Mouse (Mus musculus) lung, adult 2 months (tissue): ENCODE measurements around the gene Gpa33. TPM values are rescaled to one million over a fixed set of nuclear protein-coding genes. Genes with fewer than 3 reads are reported as not detected.
A peak's percentile ranks its signal among the peaks of the same experiment; 100 is the strongest.

Experiments used
- DNase-seq: peaks from one replicate; pipeline ENCODE4 v3.0.0; 2022
- H3K4me1 ChIP-seq: fragments of 200-500 bp; 2 replicates; pipeline ENCODE4 v1.6.1; 2011; ENCODE audit warnings: low read length; ENCODE audit not compliant: control insufficient read depth, insufficient read depth
- H3K4me3 ChIP-seq: fragments of 200-500 bp; replicated peaks from 2 replicates; pipeline ENCODE3; 2011; ENCODE audit warnings: low read depth, mild to moderate bottlenecking, control low read depth, low read length; ENCODE audit errors: extremely low read depth
- CTCF ChIP-seq: fragments of 200-500 bp; IDR thresholded peaks from 2 replicates; pipeline ENCODE4 v1.5.1; 2011; ENCODE audit warnings: mild to moderate bottlenecking, low read length, control low read depth; ENCODE audit not compliant: insufficient read depth
- POLR2A ChIP-seq: fragments of 200-500 bp; IDR thresholded peaks from 2 replicates; pipeline ENCODE4 v1.6.1; 2011; ENCODE audit warnings: low read depth, mild to moderate bottlenecking, control low read depth, low read length, borderline replicate concordance; ENCODE audit errors: extremely low read depth
- WGBS: fragments of 180-500 bp; shearing (Covaris S2); methylation state at CpG from one replicate; pipeline ENCODE4 v1.1.7; 2018; 5-methylcytosine and 5-hydroxymethylcytosine counted together
- polyA plus RNA-seq: library from polyadenylated mRNA; depleted of rRNA; stranded (reverse); fragments of >200 nt; gene quantifications from 2 replicates; pipeline ENCODE4 v1.2.3, GENCODE M21; 2012; rRNA removed

Gene Gpa33
- polyA plus RNA-seq, 1 experiment, result 0.04 TPM

DNA sequence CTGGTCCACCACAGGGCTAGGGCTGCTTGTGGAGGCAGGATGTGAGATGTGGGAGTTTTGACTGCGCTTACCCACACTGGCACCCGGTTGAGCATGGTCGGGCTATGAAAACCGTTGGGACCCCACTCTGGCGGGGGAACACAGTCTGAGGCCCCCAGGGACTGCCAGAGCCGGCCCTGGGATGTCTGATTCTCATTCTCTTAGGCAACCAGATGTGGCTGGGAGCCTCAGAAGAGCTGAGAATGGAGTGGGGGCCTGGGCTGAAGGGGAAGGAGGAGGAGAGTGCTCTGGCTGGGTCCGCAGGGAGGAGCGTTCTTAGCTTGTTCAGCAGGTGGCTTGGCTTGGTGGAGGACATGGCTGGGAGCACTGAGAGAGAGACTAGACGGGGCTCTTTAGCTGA lies 43.6 kb downstream of the Gpa33 start:
- no peaks in the 10 kb centered on the region for H3K4me1 ChIP-seq
- no peak for DNase-seq
- TF ChIP-seq POLR2A (no peak), CTCF (no peak)
- no peak overlapping the region for H3K4me3 ChIP-seq
- WGBS, result 84% methylated on average over 9 of the region's 9 CpGs

DNA sequence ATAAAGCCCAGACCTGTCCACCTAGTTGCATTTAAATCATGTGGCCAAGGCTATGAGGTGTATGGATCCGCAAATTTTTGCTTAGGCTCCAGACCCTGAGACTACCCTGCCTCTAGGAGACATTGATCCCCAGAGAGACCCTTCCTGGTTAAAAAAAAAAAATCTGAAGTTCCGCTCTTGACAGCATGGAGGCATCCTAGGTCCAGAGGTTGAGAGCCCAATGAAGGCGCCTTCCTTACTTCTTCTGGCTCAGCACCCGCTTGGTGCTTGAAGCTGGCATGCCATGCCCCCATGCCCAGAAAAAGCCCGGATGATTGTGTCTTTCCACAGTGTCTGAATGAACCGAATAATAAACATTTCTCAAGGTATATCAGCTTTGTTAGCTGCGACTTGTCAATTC lies 51.5 kb downstream of the Gpa33 start:
- 91% methylated on average over 7 of the region's 7 CpGs for WGBS
- no peak for DNase-seq
- Histone ChIP-seq H3K4me1 (no peaks in the 10 kb centered on the region), H3K4me3 (no peak overlapping the region)
- no peak for TF ChIP-seq CTCF
- TF ChIP-seq POLR2A, result no peak

DNA sequence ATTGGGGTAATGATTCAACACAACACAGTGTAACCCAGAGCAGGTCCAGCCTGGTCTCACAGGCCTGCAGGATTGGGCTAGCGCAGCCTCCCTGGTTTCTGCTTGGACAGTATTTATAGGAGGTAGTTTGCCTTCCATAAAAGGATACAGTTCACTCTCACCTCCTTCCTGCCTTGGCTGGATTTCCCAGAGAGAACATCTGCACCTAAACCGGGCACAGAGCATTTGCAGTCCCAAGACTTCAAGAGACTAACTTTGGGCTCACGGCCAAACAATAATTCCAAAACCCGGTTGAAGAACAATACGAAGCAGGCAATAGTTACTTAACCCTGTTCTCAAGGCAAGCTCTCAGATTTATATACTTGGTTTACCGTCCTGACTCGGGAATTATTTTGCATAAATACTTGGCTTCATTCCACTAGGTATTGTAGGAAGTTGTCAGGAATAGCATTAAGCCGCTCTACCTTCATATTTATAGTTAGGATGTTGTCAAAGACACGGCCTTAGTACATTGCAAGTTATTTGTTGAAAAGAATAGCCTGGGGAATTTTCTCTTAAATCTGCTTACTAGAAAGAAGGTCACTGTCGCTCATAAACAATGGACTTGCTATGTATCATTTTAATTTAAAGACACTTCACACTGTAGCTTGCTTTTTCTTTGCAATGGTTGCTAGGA lies 53.1 kb downstream of the Gpa33 start:
- 42% methylated on average over 10 of the region's 10 CpGs for WGBS
- no peaks in the 10 kb centered on the region for H3K4me1 ChIP-seq
- no peak for DNase-seq
- TF ChIP-seq CTCF (no peak), POLR2A (no peak)
- no peak overlapping the region for H3K4me3 ChIP-seq

DNA sequence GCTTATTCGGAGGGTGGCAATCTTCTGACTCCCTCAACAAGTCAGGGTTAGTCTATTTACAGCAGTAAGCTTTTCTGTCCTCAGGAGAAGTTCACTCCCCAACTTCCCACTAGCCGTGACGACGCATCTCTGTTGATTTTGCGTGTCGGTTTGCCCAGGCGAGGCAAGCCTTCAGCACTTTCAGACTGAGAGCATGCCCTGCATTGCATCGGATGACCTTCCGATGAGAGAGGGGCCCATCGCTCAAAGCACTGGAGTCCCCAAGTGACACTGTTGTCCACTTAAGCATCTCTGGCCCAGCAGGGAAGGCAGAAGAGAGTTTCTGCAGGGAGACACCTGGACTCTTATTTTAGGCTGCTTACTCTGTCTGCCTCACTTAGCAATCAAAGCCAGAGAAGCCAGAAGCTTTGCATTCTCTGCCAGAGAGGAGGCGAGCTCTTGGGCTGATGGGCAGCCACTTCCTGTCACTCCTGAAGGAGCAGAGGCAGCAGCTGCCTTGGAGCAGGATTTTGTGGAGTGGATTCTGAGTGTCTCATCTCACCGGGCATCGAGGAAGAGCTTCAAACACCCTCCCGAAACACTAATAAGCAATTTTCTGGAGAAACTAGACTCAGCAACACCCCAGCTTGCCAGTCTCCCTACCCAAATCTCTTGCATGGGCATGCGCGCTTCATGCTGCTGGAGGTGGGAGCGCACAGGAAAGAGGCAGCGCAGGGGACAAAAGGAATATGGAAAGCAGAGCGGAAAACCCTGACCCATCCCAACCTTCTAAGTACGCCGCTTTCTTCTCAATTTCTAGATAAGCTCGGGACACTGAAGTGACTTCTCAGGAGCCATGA lies 54.6 kb downstream of the Gpa33 start:
- TF ChIP-seq POLR2A (no peak), CTCF (no peak)
- no peaks in the 10 kb centered on the region for H3K4me1 ChIP-seq
- DNase-seq, result no peak
- WGBS, result 64% methylated on average over 22 of the region's 22 CpGs
- no peak overlapping the region for H3K4me3 ChIP-seq

DNA sequence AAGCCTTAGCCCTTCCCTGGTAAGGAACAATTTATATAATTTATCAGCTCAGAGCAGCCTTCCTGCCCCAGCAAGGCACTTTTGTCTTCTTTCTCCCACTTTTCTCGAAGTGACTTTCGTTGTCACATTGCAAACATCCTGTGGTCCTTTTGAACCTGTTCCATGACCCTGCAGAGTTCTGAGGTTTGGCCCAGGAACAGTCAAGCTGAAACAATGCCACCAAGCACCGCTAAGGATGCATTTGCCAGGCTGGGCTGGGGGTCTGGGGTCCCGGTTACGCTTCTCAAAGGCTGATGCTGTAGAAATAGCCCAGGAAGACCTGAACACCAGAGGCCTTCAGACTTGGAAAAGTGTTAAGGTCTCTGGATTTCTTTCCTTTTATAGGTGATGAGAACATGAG lies 55.3 kb downstream of the Gpa33 start:
- H3K4me1 ChIP-seq, result no peaks in the 10 kb centered on the region
- H3K4me3 ChIP-seq, result no peak overlapping the region
- no peak for TF ChIP-seq CTCF
- 68% methylated on average over 5 of the region's 5 CpGs for WGBS
- no peak for DNase-seq

DNA sequence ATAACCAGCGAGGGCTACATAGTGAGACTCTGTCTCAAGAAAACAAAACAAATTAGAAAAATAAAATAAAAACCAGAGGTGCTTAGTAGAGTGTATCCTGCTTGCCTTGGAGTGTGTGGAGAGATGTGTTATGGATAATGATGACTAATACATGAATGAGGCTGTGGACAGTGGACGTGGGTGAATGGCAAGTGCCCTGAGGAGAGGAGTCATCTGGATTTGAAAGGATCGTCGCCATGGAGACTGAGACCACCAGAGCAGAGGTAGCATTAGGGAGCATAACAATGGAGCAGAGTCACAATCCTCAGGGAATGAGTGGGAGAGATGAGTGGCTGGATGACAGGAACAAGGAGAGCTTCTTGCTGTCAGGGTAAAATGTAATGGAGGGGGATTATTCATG lies 59.8 kb downstream of the Gpa33 start:
- WGBS, result 84% methylated on average over 4 of the region's 4 CpGs
- TF ChIP-seq POLR2A (no peak), CTCF (no peak)
- Histone ChIP-seq H3K4me1 (no peaks in the 10 kb centered on the region), H3K4me3 (no peak overlapping the region)
- DNase-seq, result no peak

DNA sequence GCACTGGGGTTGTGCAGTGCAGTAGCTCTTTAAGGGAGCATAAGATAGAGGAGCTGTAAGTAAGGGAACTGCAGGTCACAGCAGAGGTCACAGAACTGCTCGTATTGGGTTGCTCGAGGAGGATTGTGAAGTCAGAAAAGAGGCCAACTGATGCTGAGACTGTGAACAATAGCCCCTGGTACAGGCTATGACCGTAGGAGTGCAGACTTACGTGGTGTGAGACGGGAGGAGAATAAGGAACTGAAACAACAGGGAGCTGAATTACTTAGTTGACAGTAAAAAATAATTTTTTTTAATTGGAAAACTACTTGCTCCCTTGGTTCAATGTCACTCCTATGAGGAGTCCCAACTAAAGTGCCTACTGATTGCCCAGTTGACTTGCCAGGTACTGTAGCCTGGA lies 74.1 kb downstream of the Gpa33 start:
- H3K4me3 ChIP-seq, result no peak overlapping the region
- no peaks in the 10 kb centered on the region for H3K4me1 ChIP-seq
- 50% methylated on average over 5 of the region's 5 CpGs for WGBS
- DNase-seq, result no peak
- TF ChIP-seq CTCF, result no peak
- TF ChIP-seq POLR2A, result no peak

DNA sequence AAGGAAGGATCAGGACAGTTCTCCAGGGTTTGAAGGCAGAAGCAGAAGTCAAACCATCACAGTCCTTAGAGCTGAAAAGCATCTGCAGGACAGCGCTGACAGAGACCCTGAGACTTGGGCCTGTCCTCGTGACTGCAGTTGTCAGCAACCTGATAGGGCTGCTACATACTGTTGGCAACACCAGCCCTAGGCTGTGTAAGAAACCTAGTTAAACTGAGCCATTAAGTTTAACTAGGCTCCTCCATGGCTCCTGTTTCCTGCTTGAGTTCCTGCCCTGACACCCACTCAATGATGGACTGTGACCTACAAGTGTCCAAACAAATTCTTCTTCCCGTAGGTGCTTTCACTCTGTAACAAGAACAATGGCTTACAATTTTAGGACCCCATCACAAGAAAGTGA lies 75.1 kb downstream of the Gpa33 start:
- Histone ChIP-seq H3K4me1 (no peaks in the 10 kb centered on the region), H3K4me3 (no peak overlapping the region)
- TF ChIP-seq POLR2A (no peak), CTCF (no peak)
- no peak for DNase-seq
- WGBS, result 60% methylated on average over 3 of the region's 3 CpGs

DNA sequence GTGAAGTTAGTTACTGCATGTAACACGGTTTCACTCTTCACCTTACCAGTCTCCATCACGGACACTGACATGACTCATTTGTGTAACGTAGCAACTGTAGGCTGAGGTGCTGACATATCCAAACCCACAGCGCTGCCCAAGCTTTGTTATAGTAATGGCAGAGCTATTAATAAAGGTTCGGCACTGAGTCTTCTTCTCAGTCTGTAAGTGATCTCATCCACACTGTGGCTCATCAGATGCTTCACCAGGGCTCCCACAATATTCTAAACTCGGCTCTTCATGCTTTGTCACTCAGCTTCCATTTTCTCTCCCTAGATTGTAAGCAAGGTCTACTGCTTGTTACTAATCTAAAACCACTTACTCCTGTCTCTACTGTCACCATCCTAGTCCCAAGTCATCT lies 79.3 kb downstream of the Gpa33 start:
- TF ChIP-seq POLR2A, result no peak
- no peak for TF ChIP-seq CTCF
- DNase-seq, result no peak
- 72% methylated on average over 6 of the region's 6 CpGs for whole genome bisulfite sequencing

DNA sequence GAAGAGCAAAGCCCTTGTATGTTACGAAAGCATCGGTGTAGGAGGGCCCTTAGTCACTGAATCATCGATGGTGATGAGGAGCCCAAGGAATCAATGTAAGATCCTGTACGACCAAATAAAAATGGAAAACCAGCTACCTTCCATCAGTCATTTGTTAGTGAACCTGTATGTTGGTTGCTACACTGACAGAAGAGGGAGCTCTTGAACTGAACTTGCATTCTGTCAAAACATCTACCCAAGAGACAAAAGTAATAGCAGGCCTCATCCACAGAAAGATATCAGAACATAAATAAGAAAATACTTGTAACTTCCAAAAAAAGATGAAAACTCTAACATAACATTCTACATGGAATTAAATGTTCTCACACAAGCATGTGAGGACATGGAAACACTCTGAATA lies 84.1 kb downstream of the Gpa33 start:
- no peaks in the 10 kb centered on the region for H3K4me1 ChIP-seq
- TF ChIP-seq POLR2A, result no peak
- TF ChIP-seq CTCF, result peak; percentile 5; the same call in 1 of the 2 replicates
- WGBS, result 83% methylated on average over 4 of the region's 4 CpGs
- H3K4me3 ChIP-seq, result no peak overlapping the region
- no peak for DNase-seq

More for the DNA sequence above, 79.3 kb downstream of the Gpa33 start:
- Histone ChIP-seq H3K4me1 (no peaks in the 10 kb centered on the region), H3K4me3 (no peak overlapping the region)

Other genes starting within 250 kb of the Gpa33 start
- gene Pou2f1, start 127.6 kb upstream of the Gpa33 start, polyA plus RNA-seq, result 13.7 and 17.9 TPM in 2 replicates
- 0.19 and 0.69 TPM in 2 replicates for gene Dusp27, start 2.3 kb upstream of the Gpa33 start, polyA plus RNA-seq
- not detected in 2 replicates for gene Mael, start 108.5 kb downstream of the Gpa33 start, polyA plus RNA-seq
- 1.1 and 2.3 TPM in 2 replicates for gene Ildr2, start 123.9 kb downstream of the Gpa33 start, polyA plus RNA-seq
- gene Tada1, start 248.9 kb downstream of the Gpa33 start, polyA plus RNA-seq, result 10.9 and 14.3 TPM in 2 replicates